In the genomic region with DNA sequence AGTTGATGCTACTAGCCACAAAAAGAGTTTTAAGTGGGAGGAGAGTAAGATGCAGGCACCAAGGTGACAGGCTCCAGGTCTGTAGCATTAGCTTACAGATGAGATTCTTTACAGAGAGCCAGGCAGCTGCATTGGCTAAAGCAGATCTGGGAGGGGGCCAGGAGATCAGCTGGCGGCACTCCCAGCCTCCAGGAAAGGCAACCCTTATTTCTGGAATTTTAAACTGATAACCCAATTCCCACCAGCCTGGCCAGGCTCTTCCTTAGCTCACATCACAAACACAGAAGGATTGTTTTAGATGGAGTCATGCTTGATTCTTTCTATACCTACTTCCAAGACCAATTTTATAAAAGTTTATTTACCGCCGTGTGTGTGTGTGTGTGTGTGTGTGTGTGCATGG, we compare ENCODE assay signal across 11 mouse cellular contexts. TPM values are rescaled to one million over a fixed set of nuclear protein-coding genes. Genes with fewer than 3 reads are reported as not detected.
DNase-seq lines count a peak whose midpoint lies in the region; ATAC-seq lines count a peak whose summit lies in the region.
"Had no signal": no experiment of that assay in that cellular context is flagged by ENCODE, and none has a peak within 500 bp of the region (broad histone marks: within the 10 kb centered on the region; RNA-seq: fewer than 3 reads in every experiment).

No protein-coding gene starts in this region.

- H3K9me3 ChIP-seq in kidney, embryonic 14.5 days (ENCODE audit: control insufficient read depth, low read length) = no peaks in the 10 kb centered on the region
- H3K9me3 ChIP-seq in heart, embryonic 15.5 days (replicated peaks) = no peaks in the 10 kb centered on the region
- H3K9me3 ChIP-seq in lung, embryonic 15.5 days = no peaks in the 10 kb centered on the region
- H3K9me3 ChIP-seq: forebrain, embryonic 15.5 days had no signal

- H3K27me3 ChIP-seq in kidney, embryonic 14.5 days (ENCODE audit: control insufficient read depth, insufficient read depth, low read length) = no peaks in the 10 kb centered on the region
- H3K27me3 ChIP-seq in heart, embryonic 15.5 days = no peaks in the 10 kb centered on the region
- no peaks in the 10 kb centered on the region for H3K27me3 ChIP-seq in lung, embryonic 15.5 days
- H3K27me3 ChIP-seq: forebrain, embryonic 15.5 days had no signal

- no peak overlapping the region for H3K4me3 ChIP-seq in kidney, embryonic 14.5 days (ENCODE audit: low read length)
- no peak overlapping the region for H3K4me3 ChIP-seq in heart, embryonic 15.5 days
- H3K4me3 ChIP-seq in lung, embryonic 15.5 days = no peak overlapping the region
- H3K4me3 ChIP-seq: forebrain, embryonic 15.5 days had no signal

- H3K4me1 ChIP-seq in kidney, embryonic 14.5 days (ENCODE audit: control insufficient read depth, insufficient read depth, low read length) = no peaks in the 10 kb centered on the region
- peaks cover 22% of the 10 kb centered on the region for H3K4me1 ChIP-seq in heart, embryonic 15.5 days (replicated peaks)
- peaks cover 26% of the 10 kb centered on the region for H3K4me1 ChIP-seq in lung, embryonic 15.5 days
- H3K4me1 ChIP-seq: forebrain, embryonic 15.5 days had no signal

- DNase-seq in kidney, adult 11 months = peak; percentile 24
- peak; percentile 30 for DNase-seq in gastrocnemius, adult 18-20 months (ENCODE audit: low spot score)
- DNase-seq in frontal cortex, postnatal 25 days (ENCODE audit: low spot score in 2 of 2) = no peak
- DNase-seq in thymus, postnatal 25 days = no peak
- DNase-seq: cerebellum, postnatal 36 days had no signal

- H3K4me2 ChIP-seq in kidney, embryonic 14.5 days (replicated peaks; ENCODE audit: low read depth, low read length) = no peak overlapping the region
- H3K4me2 ChIP-seq in heart, embryonic 15.5 days = peak overlapping the region; percentile 23; the same call in 1 of the 2 replicates
- no peak overlapping the region for H3K4me2 ChIP-seq in lung, embryonic 15.5 days
- H3K4me2 ChIP-seq: forebrain, embryonic 15.5 days had no signal

- no peaks in the 10 kb centered on the region for H3K36me3 ChIP-seq in kidney, embryonic 14.5 days (ENCODE audit: control insufficient read depth, insufficient read depth, low read length)
- no peaks in the 10 kb centered on the region for H3K36me3 ChIP-seq in heart, embryonic 15.5 days
- H3K36me3 ChIP-seq in lung, embryonic 15.5 days = no peaks in the 10 kb centered on the region
- H3K36me3 ChIP-seq: forebrain, embryonic 15.5 days had no signal

- ATAC-seq in kidney, embryonic 14.5 days (ENCODE audit: low FRiP score, low TSS enrichment) = no peak
- peak; percentile 63 for ATAC-seq in heart, embryonic 15.5 days (replicated peaks; ENCODE audit: insufficient number of reproducible peaks, insufficient read depth, low FRiP score, low read depth)
- no peak for ATAC-seq in lung, embryonic 15.5 days (ENCODE audit: borderline replicate concordance, extremely low read depth, low FRiP score, low TSS enrichment)
- no peak for ATAC-seq in erythroblast, adult 5-6 weeks (replicated peaks; ENCODE audit: low FRiP score, poor library complexity, severe bottlenecking)
- ATAC-seq: forebrain, embryonic 15.5 days; midbrain, embryonic 16.5 days had no signal

- H3K27ac ChIP-seq in kidney, embryonic 14.5 days (ENCODE audit: low read depth, low read length) = no peak overlapping the region; the same call in 1 of the 2 replicates
- peak overlapping the region; percentile 83 for H3K27ac ChIP-seq in heart, embryonic 15.5 days
- peak overlapping the region; percentile 59 for H3K27ac ChIP-seq in lung, embryonic 15.5 days
- H3K27ac ChIP-seq: forebrain, embryonic 15.5 days had no signal

- no peak overlapping the region for H3K9ac ChIP-seq in kidney, embryonic 14.5 days (ENCODE audit: low read depth, low read length)
- no peak overlapping the region for H3K9ac ChIP-seq in heart, embryonic 15.5 days
- no peak overlapping the region for H3K9ac ChIP-seq in lung, embryonic 15.5 days
- H3K9ac ChIP-seq: forebrain, embryonic 15.5 days had no signal

- 78% methylated on average over 3 of the region's 3 CpGs for WGBS in kidney, embryonic 14.5 days
- 50% methylated on average over 3 of the region's 3 CpGs for WGBS in heart, embryonic 15.5 days
- 44% methylated on average over 3 of the region's 3 CpGs for WGBS in lung, embryonic 15.5 days

RNA-seq across cellular contexts. Expression of a gene that starts 6.7 kb away (rescaled TPM):
- 14.1 and 29.0 TPM in 2 replicates for polyA plus RNA-seq in kidney, embryonic 14.5 days (2014; fragmentation: Nextera tagmentation; extraction: Ambion mirVana)
- total RNA-seq in gastrocnemius, adult 18-20 months (2021) = 10 to 100 TPM in 1 of 2 experiments, 1 to 10 TPM in 1; 8.8 to 12.2 TPM
- 37.1 and 45.3 TPM in 2 replicates for polyA plus RNA-seq in heart, embryonic 15.5 days (2015; fragmentation: Nextera tagmentation; extraction: Ambion mirVana)
- 37.4 and 41.8 TPM in 2 replicates for polyA plus RNA-seq in lung, embryonic 15.5 days (2015; fragmentation: Nextera tagmentation; extraction: Ambion mirVana)
- 0.96 TPM in 1 of 2 replicates, not detected in the other for total RNA-seq in erythroblast, adult 5-6 weeks (2015; ENCODE audit: low replicate concordance)
- not detected in 2 replicates for total RNA-seq in erythroblast, adult 5-6 weeks (2017; ENCODE audit: low replicate concordance)

Comparison
In these comparisons a context has a peak if more than half of its experiments do, and no peak if none do; other contexts are left out.
1. DNase-seq: peak in kidney, adult 11 months (single experiment) and gastrocnemius, adult 18-20 months (single experiment); none in frontal cortex, postnatal 25 days (0 of 2) and thymus, postnatal 25 days (single experiment).